Mouse (Mus musculus) limb, embryonic 10.5 days (tissue): ENCODE results near the gene Cdk19. TPM values are rescaled to one million over a fixed set of nuclear protein-coding genes. Genes with fewer than 3 reads are reported as not detected.
"Not testable (repeated sequence)": the region's sequence is repeated elsewhere in the genome, so short reads cannot be mapped to it uniquely, and the experiment has no call there.

Experiments used
- DNase-seq: peaks from one replicate; pipeline ENCODE4 v3.0.0-alpha.2; 2017; ENCODE audit warnings: low spot score
- H3K27ac ChIP-seq: fragments of 300-500 bp; sonication (generic); 2 replicates; pipeline ENCODE4 v1.5.1; 2016; ENCODE audit warnings: mild to moderate bottlenecking
- H3K27me3 ChIP-seq: fragments of 300-500 bp; sonication (generic); 2 replicates; pipeline ENCODE4 v1.6.1; 2016; ENCODE audit warnings: low read depth, mild to moderate bottlenecking; ENCODE audit not compliant: poor library complexity, severe bottlenecking
- H3K36me3 ChIP-seq: fragments of 300-500 bp; sonication (generic); 2 replicates; pipeline ENCODE4 v1.6.1; 2016; ENCODE audit warnings: mild to moderate bottlenecking, moderate library complexity
- H3K4me1 ChIP-seq: fragments of 300-500 bp; sonication (generic); 2 replicates; pipeline ENCODE4 v1.6.1; 2016
- H3K4me3 ChIP-seq: fragments of 300-500 bp; sonication (generic); 2 replicates; pipeline ENCODE4 v1.5.1; 2016; ENCODE audit warnings: mild to moderate bottlenecking, moderate library complexity
- H3K9me3 ChIP-seq: fragments of 300-500 bp; sonication (generic); replicated peaks from 2 replicates; pipeline ENCODE4 v1.6.1; 2016; ENCODE audit warnings: mild to moderate bottlenecking
- WGBS: fragments of 180-500 bp; shearing (Covaris S2); methylation state at CpG from one replicate; pipeline ENCODE4 v1.1.7; 2016; 5-methylcytosine and 5-hydroxymethylcytosine counted together
- polyA plus RNA-seq: library from polyadenylated mRNA; unstranded; fragments of >200 nt; fragmentation: Nextera tagmentation; extraction: Ambion mirVana; gene quantifications from 2 replicates; pipeline ENCODE4 v1.2.1, GENCODE M21; 2016

The Cdk19 gene
- polyA plus RNA-seq, 1 experiment from 2014 or later = 9.0 TPM

DNA sequence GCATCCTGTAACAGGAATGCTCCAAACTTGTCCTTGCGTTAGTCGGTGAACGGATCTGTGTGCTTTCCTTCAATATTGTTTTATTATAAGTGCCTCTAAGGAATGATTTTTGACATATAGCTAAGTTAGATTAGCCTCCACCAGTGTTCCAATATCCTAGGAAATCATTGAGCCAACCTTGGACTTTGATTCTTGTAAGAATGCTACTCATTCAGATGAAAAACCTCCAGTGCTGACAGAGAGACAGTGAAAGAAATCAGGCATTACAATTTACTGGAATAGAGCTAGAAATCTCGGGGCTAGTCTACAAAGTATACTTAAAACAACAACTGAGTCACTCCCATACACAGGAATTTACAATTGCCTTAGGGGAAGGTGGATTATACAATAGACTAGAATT lies 193.2 kb downstream of the Cdk19 start:
- not testable (repeated sequence) for H3K27ac ChIP-seq, H3K36me3 ChIP-seq, DNase-seq, H3K4me3 ChIP-seq, H3K9me3 ChIP-seq, H3K27me3 ChIP-seq
- peaks cover 17% of the 10 kb centered on the region for H3K4me1 ChIP-seq
- 96% methylated on average over 4 of the region's 4 CpGs for WGBS

Other genes starting within 250 kb of the Cdk19 start
- 10.4 and 12.6 TPM in 2 replicates for gene Slc16a10, start 197.3 kb upstream of the Cdk19 start, polyA plus RNA-seq
- 85.2 and 106 TPM in 2 replicates for gene Rpf2, start 92.5 kb upstream of the Cdk19 start, polyA plus RNA-seq
- gene Gtf3c6, start 81.5 kb upstream of the Cdk19 start, polyA plus RNA-seq = 165 and 182 TPM in 2 replicates
- 83.3 and 94.6 TPM in 2 replicates for gene Amd1, start 37.4 kb upstream of the Cdk19 start, polyA plus RNA-seq
- gene Slc22a16, start 230.8 kb downstream of the Cdk19 start, polyA plus RNA-seq = not detected in 2 replicates